Mouse (Mus musculus) heart, postnatal 0 days (tissue): ENCODE measurements around the gene Rac2.

Source experiments
- CTCF ChIP-seq: IDR thresholded peaks from 2 replicates; pipeline ENCODE4 v1.5.1; 2016; ENCODE audit warnings: antibody characterized with exemption, control low read depth, low read depth
- EP300 ChIP-seq: IDR thresholded peaks from 2 replicates; pipeline ENCODE4 v1.6.1; 2016; ENCODE audit warnings: antibody characterized with exemption, low read depth

DNA sequence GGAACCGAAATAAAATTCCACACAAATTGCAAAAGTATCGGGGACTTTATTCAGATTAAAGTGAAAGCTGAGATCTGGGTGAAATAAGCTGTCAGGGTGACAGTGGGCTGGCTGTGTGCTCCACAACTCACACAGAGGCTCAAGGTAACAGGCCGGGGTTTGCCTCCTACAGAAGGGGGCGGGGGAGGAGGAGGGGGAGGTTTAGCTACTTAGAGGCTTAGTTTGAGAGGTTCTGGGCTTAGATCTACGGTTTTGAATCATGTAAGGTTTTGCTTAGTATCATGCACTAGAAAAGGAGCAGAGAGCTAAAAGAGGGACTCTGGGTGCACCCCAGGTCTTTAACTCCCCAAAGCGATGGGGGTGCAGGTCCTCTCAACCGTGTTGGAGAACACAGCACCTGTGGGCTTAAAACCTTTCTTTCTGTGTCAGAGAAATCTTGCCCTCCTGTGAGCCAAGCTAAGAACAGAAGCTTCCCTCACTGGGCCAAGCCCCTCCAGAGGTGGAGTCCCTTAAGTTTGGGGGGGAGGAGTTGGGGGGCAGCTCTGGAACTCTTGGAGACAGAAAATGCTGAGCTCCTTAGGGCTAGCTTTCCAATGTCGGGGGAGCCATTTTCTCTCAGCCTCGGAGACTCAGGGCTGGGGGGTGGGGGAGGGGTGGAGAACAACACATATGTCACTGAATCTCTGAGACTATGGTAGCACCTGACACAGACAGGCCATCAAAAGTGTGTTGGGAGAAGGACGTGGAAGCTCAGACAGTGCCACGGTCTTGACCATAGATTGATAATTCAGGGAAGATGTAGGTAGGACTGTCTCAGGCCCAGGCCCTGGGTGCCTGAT is 13.2 kb downstream of the Rac2 start:
- TF ChIP-seq CTCF: no peak
- no peak for TF ChIP-seq EP300
